Comparison of ENCODE assay signal across 8 mouse cellular contexts in the genomic region with DNA sequence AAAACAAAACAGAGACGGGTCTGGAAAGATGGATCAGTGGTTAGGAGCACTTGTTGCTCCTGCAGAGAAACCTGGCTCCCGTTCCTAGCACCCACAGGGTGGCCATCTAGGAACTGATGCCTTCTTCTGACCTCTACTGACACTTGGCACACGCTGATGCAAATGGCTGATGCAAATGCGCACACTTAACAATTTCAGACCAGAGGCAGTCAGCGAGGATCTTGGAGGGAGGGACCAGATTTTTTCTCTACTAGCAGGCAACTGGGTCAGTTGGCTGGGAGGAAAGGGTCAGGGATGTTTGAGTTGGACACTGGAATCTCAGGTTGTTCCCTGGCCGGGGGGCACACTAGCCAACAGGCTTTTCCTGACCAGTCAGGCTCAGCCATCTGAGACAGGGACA. TPM values are rescaled to one million over a fixed set of nuclear protein-coding genes. Genes with fewer than 3 reads are reported as not detected.
DNase-seq lines count a peak whose midpoint lies in the region; ATAC-seq and TF ChIP-seq lines count a peak whose summit lies in the region.

A gene (plus strand): TSS at position 240 of the 400 bp plus-strand sequence.

- H3K27ac ChIP-seq in kidney, embryonic 15.5 days: peak within 1 kb of the TSS; percentile 51
- peak within 1 kb of the TSS; percentile 78 for H3K27ac ChIP-seq in forebrain, postnatal 0 days (ENCODE audit: low read depth, low read length)
- H3K27ac ChIP-seq in hindbrain, embryonic 13.5 days: peak within 1 kb of the TSS; percentile 40; the same call in 1 of the 2 replicates
- H3K27ac ChIP-seq in liver, embryonic 15.5 days (replicated peaks): no peak within 1 kb of the TSS

- no peaks in the 10 kb centered on the region for H3K9me3 ChIP-seq in kidney, embryonic 15.5 days (replicated peaks)
- no peaks in the 10 kb centered on the region for H3K9me3 ChIP-seq in forebrain, postnatal 0 days (ENCODE audit: low read length)
- no peaks in the 10 kb centered on the region for H3K9me3 ChIP-seq in hindbrain, embryonic 13.5 days
- no peaks in the 10 kb centered on the region for H3K9me3 ChIP-seq in liver, embryonic 15.5 days (replicated peaks)

- H3K36me3 ChIP-seq in kidney, embryonic 15.5 days: peaks cover under 1% of the 10 kb centered on the region
- H3K36me3 ChIP-seq in forebrain, postnatal 0 days (ENCODE audit: insufficient read depth): peaks cover 1% of the 10 kb centered on the region; the same call in 1 of the 2 replicates
- H3K36me3 ChIP-seq in hindbrain, embryonic 13.5 days: peaks cover 3% of the 10 kb centered on the region; the same call in 1 of the 2 replicates
- peaks cover 13% of the 10 kb centered on the region for H3K36me3 ChIP-seq in liver, embryonic 15.5 days (replicated peaks)

- no peak for ATAC-seq in kidney, embryonic 15.5 days (replicated peaks; ENCODE audit: low FRiP score)
- no peak for ATAC-seq in activated CD4-positive, CD25-positive, alpha-beta regulatory T cell, adult 4 months
- no peak for ATAC-seq in forebrain, postnatal 0 days
- ATAC-seq in hindbrain, embryonic 13.5 days (ENCODE audit: low FRiP score): no peak
- no peak for ATAC-seq in liver, embryonic 15.5 days (ENCODE audit: insufficient read depth)

- TF ChIP-seq CTCF in forebrain, postnatal 0 days (IDR thresholded peaks at IDR 0.05; ENCODE audit: low read depth): no peak

- peaks cover 60% of the 10 kb centered on the region for H3K4me1 ChIP-seq in kidney, embryonic 15.5 days
- peaks cover 17% of the 10 kb centered on the region for H3K4me1 ChIP-seq in forebrain, postnatal 0 days (ENCODE audit: insufficient read depth)
- peaks cover 56% of the 10 kb centered on the region for H3K4me1 ChIP-seq in hindbrain, embryonic 13.5 days (replicated peaks)
- peaks cover 61% of the 10 kb centered on the region for H3K4me1 ChIP-seq in liver, embryonic 15.5 days (replicated peaks)

- DNase-seq in kidney, postnatal 4 days: no peak
- DNase-seq in forebrain, postnatal 0 days: no peak
- DNase-seq in c-Kit-positive CD71-positive TER-119-positive erythroid progenitor cells, embryonic 14.5 days (ENCODE audit: low spot score): no peak
- DNase-seq in urinary bladder, postnatal 10 days (ENCODE audit: low spot score): no peak

- H3K27me3 ChIP-seq in kidney, embryonic 15.5 days: peaks cover 13% of the 10 kb centered on the region
- no peaks in the 10 kb centered on the region for H3K27me3 ChIP-seq in forebrain, postnatal 0 days (ENCODE audit: insufficient read depth, low read length)
- H3K27me3 ChIP-seq in hindbrain, embryonic 13.5 days: peaks cover 66% of the 10 kb centered on the region
- peaks cover 72% of the 10 kb centered on the region for H3K27me3 ChIP-seq in liver, embryonic 15.5 days

- H3K4me3 ChIP-seq in kidney, embryonic 15.5 days (replicated peaks): peak within 1 kb of the TSS; percentile 63
- peak within 1 kb of the TSS; percentile 49 for H3K4me3 ChIP-seq in forebrain, postnatal 0 days (ENCODE audit: low read depth, low read length)
- peak within 1 kb of the TSS; percentile 51 for H3K4me3 ChIP-seq in hindbrain, embryonic 13.5 days
- H3K4me3 ChIP-seq in liver, embryonic 15.5 days (replicated peaks): peak within 1 kb of the TSS; percentile 52

- H3K4me2 ChIP-seq in kidney, embryonic 15.5 days: peak within 1 kb of the TSS; percentile 96
- peak within 1 kb of the TSS; percentile 97 for H3K4me2 ChIP-seq in forebrain, postnatal 0 days (ENCODE audit: low read depth)
- peak within 1 kb of the TSS; percentile 93 for H3K4me2 ChIP-seq in hindbrain, embryonic 13.5 days
- peak within 1 kb of the TSS; percentile 78 for H3K4me2 ChIP-seq in liver, embryonic 15.5 days

- H3K9ac ChIP-seq in kidney, embryonic 15.5 days: peak within 1 kb of the TSS; percentile 83
- peak within 1 kb of the TSS; percentile 80 for H3K9ac ChIP-seq in forebrain, postnatal 0 days
- H3K9ac ChIP-seq in hindbrain, embryonic 13.5 days: peak within 1 kb of the TSS; percentile 87
- H3K9ac ChIP-seq in liver, embryonic 15.5 days: peak within 1 kb of the TSS; percentile 53

- WGBS in kidney, embryonic 15.5 days: 27% methylated on average over 6 of the region's 6 CpGs
- WGBS in forebrain, postnatal 0 days: 29% methylated on average over 6 of the region's 6 CpGs
- 21% methylated on average over 6 of the region's 6 CpGs for WGBS in hindbrain, embryonic 13.5 days
- 45% methylated on average over 6 of the region's 6 CpGs for WGBS in liver, embryonic 15.5 days (ENCODE audit: insufficient replicate concordance)

RNA-seq across cellular contexts. Expression of the gene that starts here (rescaled TPM):
- 140 and 148 TPM in 2 replicates for polyA plus RNA-seq in kidney, embryonic 15.5 days (2015; fragmentation: Nextera tagmentation; extraction: Ambion mirVana)
- 10 to 100 TPM; 13.1 to 20.1 TPM for polyA plus RNA-seq in activated CD4-positive, CD25-positive, alpha-beta regulatory T cell, adult 4 months (2017; shearing (Covaris generic))
- total RNA-seq in forebrain, postnatal 0 days (2014; rRNA removed): 69.9 and 93.0 TPM in 2 replicates
- polyA plus RNA-seq in forebrain, postnatal 0 days (2015; fragmentation: Nextera tagmentation; extraction: Ambion mirVana): 97.1 and 121 TPM in 2 replicates
- 37.0 and 37.8 TPM in 2 replicates for polyA plus RNA-seq in hindbrain, embryonic 13.5 days (2015; fragmentation: Nextera tagmentation; extraction: Ambion mirVana)
- 117 and 142 TPM in 2 replicates for polyA plus RNA-seq in liver, embryonic 15.5 days (2015; fragmentation: Nextera tagmentation; extraction: Ambion mirVana)
